Comparison of ENCODE assay signal across 8 mouse cellular contexts in genomic region chr12:70234411-70234810, GRCm38 (mm10). TPM values are rescaled to one million over a fixed set of nuclear protein-coding genes. Genes with fewer than 3 reads are reported as not detected.
A peak's percentile ranks its signal among the peaks of the same experiment; 100 is the strongest.
DNase-seq lines count a peak whose midpoint lies in the region; ATAC-seq and TF ChIP-seq lines count a peak whose summit lies in the region.

No protein-coding gene starts in this region.

- H3K9ac ChIP-seq in heart, embryonic 14.5 days (ENCODE audit: low read length): no peak overlapping the region; the same call in 1 of the 2 replicates
- H3K9ac ChIP-seq in hindbrain, embryonic 11.5 days (ENCODE audit: low read depth, low read length): no peak overlapping the region
- H3K9ac ChIP-seq in limb, embryonic 14.5 days (ENCODE audit: low read depth, low read length, severe bottlenecking): no peak overlapping the region

- H3K27ac ChIP-seq in heart, embryonic 14.5 days (replicated peaks in 1 of 2; ENCODE audit: control insufficient read depth in 1 of 2, insufficient read depth in 1 of 2, low read depth in 2 of 2, low read length in 2 of 2): no peak overlapping the region
- H3K27ac ChIP-seq in hindbrain, embryonic 11.5 days (ENCODE audit: low read depth, low read length): no peak overlapping the region
- H3K27ac ChIP-seq in limb, embryonic 14.5 days (replicated peaks; ENCODE audit: low read depth, low read length): no peak overlapping the region

- no peak for ATAC-seq in heart, embryonic 14.5 days (ENCODE audit: insufficient number of reproducible peaks, insufficient read depth, low FRiP score, low read depth)
- ATAC-seq in activated CD4-positive, CD25-positive, alpha-beta regulatory T cell, adult 4 months: peak; percentile 66
- peak; percentile 56; the same call in 1 of the 2 replicates for ATAC-seq in hindbrain, embryonic 11.5 days (ENCODE audit: low FRiP score)
- ATAC-seq in limb, embryonic 14.5 days (ENCODE audit: low FRiP score, low read depth): no peak; the same call in 1 of the 2 replicates

- peak overlapping the region; percentile 67; the same call in 1 of the 2 replicates for H3K4me2 ChIP-seq in heart, embryonic 14.5 days (ENCODE audit: low read length)
- no peak overlapping the region for H3K4me2 ChIP-seq in hindbrain, embryonic 11.5 days (replicated peaks; ENCODE audit: low read depth, low read length)
- no peak overlapping the region for H3K4me2 ChIP-seq in limb, embryonic 14.5 days (replicated peaks; ENCODE audit: low read depth, low read length, severe bottlenecking)

- DNase-seq in heart, postnatal 25 days (ENCODE audit: low spot score): no peak
- peak; percentile 69 for DNase-seq in embryo, embryonic 11.5 days (ENCODE audit: low read depth, low spot score)
- DNase-seq in hindbrain, embryonic 11.5 days (ENCODE audit: low spot score): peak; percentile 81
- DNase-seq in limb, embryonic 14.5 days (ENCODE audit: low spot score): peak; percentile 78
- peak; percentile 78 for DNase-seq in naive thymus-derived CD4-positive, alpha-beta T cell, adult 2 months (ENCODE audit: low read depth)
- DNase-seq in urinary bladder, adult 2 months (ENCODE audit: low spot score): no peak

- 17% methylated on average over 6 of the region's 6 CpGs for WGBS in heart, embryonic 14.5 days
- 29% methylated on average over 6 of the region's 6 CpGs for WGBS in hindbrain, embryonic 11.5 days
- WGBS in limb, embryonic 14.5 days: 25% methylated on average over 6 of the region's 6 CpGs

- H3K4me3 ChIP-seq in heart, embryonic 14.5 days (ENCODE audit: control insufficient read depth in 1 of 2, insufficient read depth in 1 of 2, low read depth in 1 of 2, low read length in 2 of 2): no peak overlapping the region
- H3K4me3 ChIP-seq in hindbrain, embryonic 11.5 days (ENCODE audit: low read depth, low read length): no peak overlapping the region
- H3K4me3 ChIP-seq in limb, embryonic 14.5 days (replicated peaks; ENCODE audit: low read length): no peak overlapping the region

- no peaks in the 10 kb centered on the region for H3K9me3 ChIP-seq in heart, embryonic 14.5 days (ENCODE audit: control insufficient read depth, low read length)
- no peaks in the 10 kb centered on the region for H3K9me3 ChIP-seq in hindbrain, embryonic 11.5 days (ENCODE audit: control insufficient read depth, low read length)
- no peaks in the 10 kb centered on the region for H3K9me3 ChIP-seq in limb, embryonic 14.5 days (ENCODE audit: control insufficient read depth, low read length)

- H3K27me3 ChIP-seq in heart, embryonic 14.5 days (ENCODE audit: control insufficient read depth, insufficient read depth, low read length): no peaks in the 10 kb centered on the region
- no peaks in the 10 kb centered on the region for H3K27me3 ChIP-seq in hindbrain, embryonic 11.5 days (ENCODE audit: control insufficient read depth, insufficient read depth, low read length)
- no peaks in the 10 kb centered on the region for H3K27me3 ChIP-seq in limb, embryonic 14.5 days (ENCODE audit: control insufficient read depth, insufficient read depth, low read length)

- H3K4me1 ChIP-seq in heart, embryonic 14.5 days (ENCODE audit: control insufficient read depth in 2 of 2, insufficient read depth in 2 of 2, low read length in 2 of 2): peaks cover 13 to 16% of the 10 kb centered on the region in 2 experiments
- H3K4me1 ChIP-seq in hindbrain, embryonic 11.5 days (replicated peaks; ENCODE audit: control insufficient read depth, insufficient read depth, low read length): no peaks in the 10 kb centered on the region
- H3K4me1 ChIP-seq in limb, embryonic 14.5 days (ENCODE audit: control insufficient read depth, insufficient read depth, low read length): peaks cover 5% of the 10 kb centered on the region; the same call in 1 of the 2 replicates

- TF ChIP-seq POLR2A in limb, embryonic 14.5 days (IDR thresholded peaks at IDR 0.05; ENCODE audit: borderline replicate concordance, extremely low read depth, insufficient read depth, insufficient read length): no peak

- intact Hi-C loops in heart, postnatal 25 days (cut with DNase I): loop anchor here (1.0 to 10.0 kb wide), 2 partner anchors 196 to 680 kb away; no protein-coding TSS in a partner anchor

- H3K36me3 ChIP-seq in heart, embryonic 14.5 days (ENCODE audit: control insufficient read depth, insufficient read depth, low read length): no peaks in the 10 kb centered on the region
- H3K36me3 ChIP-seq in hindbrain, embryonic 11.5 days (ENCODE audit: control insufficient read depth, insufficient read depth, low read length): no peaks in the 10 kb centered on the region
- no peaks in the 10 kb centered on the region for H3K36me3 ChIP-seq in limb, embryonic 14.5 days (ENCODE audit: control insufficient read depth, insufficient read depth, low read length)

RNA-seq across cellular contexts. Expression of gene Pygl, which starts 3.1 kb away (rescaled TPM):
- 37.4 and 41.4 TPM in 2 replicates for polyA plus RNA-seq in heart, embryonic 14.5 days (2014; fragmentation: Nextera tagmentation; extraction: Ambion mirVana)
- total RNA-seq in heart, postnatal 25 days (2021): 1 to 10 TPM; 3.9 to 5.7 TPM
- under 1 TPM; 0.17 to 0.42 TPM for polyA plus RNA-seq in activated CD4-positive, CD25-positive, alpha-beta regulatory T cell, adult 4 months (2017; shearing (Covaris generic))
- polyA plus RNA-seq in hindbrain, embryonic 11.5 days (2014; fragmentation: Nextera tagmentation; extraction: Ambion mirVana): 6.6 and 6.8 TPM in 2 replicates
- polyA plus RNA-seq in limb, embryonic 14.5 days (2012; rRNA removed): 16.5 and 18.3 TPM in 2 replicates
- 21.9 and 23.3 TPM in 2 replicates for polyA plus RNA-seq in limb, embryonic 14.5 days (2014; fragmentation: Nextera tagmentation; extraction: Ambion mirVana)
- 26.2 and 27.3 TPM in 2 replicates for polyA plus RNA-seq in urinary bladder, adult 2 months (2012; rRNA removed)

Comparison
In these comparisons a context has a peak if more than half of its experiments do, and no peak if none do; other contexts are left out.
1. ATAC-seq: peak in activated CD4-positive, CD25-positive, alpha-beta regulatory T cell, adult 4 months (single experiment) and hindbrain, embryonic 11.5 days (single experiment); none in heart, embryonic 14.5 days (single experiment) and limb, embryonic 14.5 days (single experiment).
2. DNase-seq: peak in embryo, embryonic 11.5 days (single experiment), hindbrain, embryonic 11.5 days (single experiment), limb, embryonic 14.5 days (single experiment) and naive thymus-derived CD4-positive, alpha-beta T cell, adult 2 months (single experiment); none in heart, postnatal 25 days (single experiment) and urinary bladder, adult 2 months (single experiment).